Mouse (Mus musculus): ENCODE data around the gene Olfr1105.

Gene Olfr1105

DNA sequence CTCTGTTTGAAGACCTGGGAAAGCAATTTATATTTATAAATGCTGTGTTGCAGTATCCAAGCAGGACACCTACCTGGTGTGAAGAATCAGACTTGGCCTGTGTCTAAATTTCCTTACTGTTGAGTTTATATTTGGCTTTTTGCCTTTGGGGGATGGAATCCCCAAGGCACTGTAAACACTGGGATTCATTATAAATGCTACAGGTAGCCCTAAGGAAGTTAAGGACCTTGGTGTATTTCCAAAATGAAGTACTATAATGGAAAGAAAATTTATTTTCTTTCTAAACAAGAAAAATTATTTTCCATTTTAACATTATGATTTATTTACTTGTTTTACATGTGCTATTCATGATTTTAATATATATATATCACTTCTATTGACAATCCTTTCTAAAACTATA, at the start of gene Olfr1105:
Olfr1105 (minus strand) TSS at position 101 of the 400 bp plus-strand sequence.
- DNase-seq, result no peak

- DNase-seq, result no peak
Measured at GRCm38 (mm10) chr2:87075717-87076116, 39.4 kb upstream of the Olfr1105 start, which contains the start of gene Olfr1107. TSS of gene Olfr1107 (minus strand) at chr2:87075817.

DNA sequence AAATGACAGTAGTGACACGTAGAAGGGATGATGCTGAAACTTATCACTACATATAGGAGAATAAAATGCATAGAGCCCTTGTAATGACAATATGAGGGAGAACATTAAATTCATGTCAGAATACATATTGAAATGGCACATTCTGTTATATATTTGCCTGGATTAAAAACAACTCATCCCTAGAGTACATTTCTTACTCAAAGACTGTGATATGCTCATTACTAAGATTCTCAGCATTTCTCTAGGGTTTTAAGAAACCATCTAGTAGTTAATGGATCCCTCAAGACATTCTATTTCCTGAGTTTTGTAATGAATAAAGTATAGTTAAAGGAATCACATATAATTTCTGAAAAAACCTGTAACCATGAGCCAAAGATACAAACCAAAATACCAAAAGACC, 15.8 kb upstream of the Olfr1105 start, which contains the start of gene Olfr1106:
Olfr1106 (minus strand) TSS at position 101 of the 400 bp plus-strand sequence.
- DNase-seq, result no peak

DNA sequence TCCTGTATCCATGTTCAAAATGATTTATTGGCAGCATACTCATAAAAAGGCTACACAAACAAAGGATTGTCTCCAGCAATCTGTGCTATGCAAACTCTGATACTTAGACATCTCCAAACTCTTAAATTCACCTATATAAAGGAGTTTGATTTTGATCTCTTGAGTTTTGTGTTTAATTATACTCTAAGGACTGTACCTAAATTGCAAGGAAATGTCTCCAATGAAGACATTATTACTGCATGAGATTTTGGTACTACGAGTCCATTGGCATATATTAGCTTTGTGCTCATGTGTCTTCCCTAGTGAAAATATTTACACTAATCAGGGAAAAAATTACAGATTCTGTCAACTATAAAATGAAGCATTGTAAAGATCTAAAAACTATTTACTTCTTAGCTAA, 9.4 kb downstream of the Olfr1105 start, which contains the start of gene Olfr1104:
Olfr1104 (minus strand) TSS at position 101 of the 400 bp plus-strand sequence.
- no peak for DNase-seq

DNA sequence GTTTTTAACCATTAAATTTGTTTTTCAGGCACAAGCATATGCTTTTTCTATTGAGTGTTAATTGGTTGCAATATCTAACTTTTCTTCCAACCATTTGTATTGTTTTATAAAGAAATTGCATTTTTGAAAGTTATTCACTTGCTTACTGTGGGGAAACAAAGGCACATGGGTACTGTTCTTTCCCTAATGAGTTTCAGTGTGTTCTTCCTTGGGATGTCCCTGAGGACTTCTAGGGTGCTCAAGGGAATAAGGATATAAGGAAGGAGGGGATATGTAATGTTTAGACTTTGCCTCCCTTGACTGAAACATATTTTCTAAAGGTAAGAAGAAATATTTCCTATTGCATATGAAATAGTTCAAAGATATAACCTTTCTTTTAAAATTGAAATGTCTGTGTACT, 38.2 kb downstream of the Olfr1105 start, which contains the start of gene Olfr1102:
Olfr1102 (plus strand) TSS at position 301 of the 400 bp plus-strand sequence.
- no peak for DNase-seq

DNA sequence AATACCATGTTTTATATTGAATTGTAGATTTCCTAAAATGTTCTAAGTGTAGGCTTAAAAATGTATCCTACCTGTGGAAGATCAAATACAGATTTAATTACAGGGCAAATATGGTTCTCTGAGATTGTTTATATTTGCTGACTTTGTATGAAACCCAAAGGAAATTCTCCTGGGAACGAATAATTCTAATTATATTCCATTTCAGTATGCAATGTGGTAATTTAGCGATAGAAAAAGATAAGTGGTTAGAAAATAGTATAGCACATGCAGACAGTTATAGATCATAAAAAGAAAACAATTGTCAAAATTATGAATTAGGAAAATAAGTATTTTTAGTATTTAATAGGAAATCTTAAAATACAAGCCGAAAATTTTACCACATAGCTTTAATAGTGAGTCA, 45.2 kb downstream of the Olfr1105 start, which contains the start of gene Olfr1101:
Olfr1101 (minus strand) TSS at position 101 of the 400 bp plus-strand sequence.
- no peak for DNase-seq

All from thymus, postnatal 36 days (tissue).